Mouse (Mus musculus): ENCODE measurements around the gene Ddhd1.

GRCm38 (mm10) chr14:45559018-45559417 is 98.9 kb downstream of the Ddhd1 start:
- TF ChIP-seq CTCF (IDR thresholded peaks at IDR 0.05; ENCODE audit: low read depth) (no peak), EP300 (optimal IDR thresholded peaks at IDR 0.05) (no peak)

Data from stomach, postnatal 0 days (tissue).